Mouse (Mus musculus) liver, embryonic 14.5 days (tissue): ENCODE measurements around the gene Apoc2.

Source experiments
- CTCF ChIP-seq: IDR thresholded peaks from 2 replicates; pipeline ENCODE4 v1.5.1; 2016; ENCODE audit warnings: antibody characterized with exemption, low read depth, control low read depth
- EP300 ChIP-seq: IDR thresholded peaks from 2 replicates; pipeline ENCODE4 v1.6.1; 2016; ENCODE audit warnings: antibody characterized with exemption, low read depth

DNA sequence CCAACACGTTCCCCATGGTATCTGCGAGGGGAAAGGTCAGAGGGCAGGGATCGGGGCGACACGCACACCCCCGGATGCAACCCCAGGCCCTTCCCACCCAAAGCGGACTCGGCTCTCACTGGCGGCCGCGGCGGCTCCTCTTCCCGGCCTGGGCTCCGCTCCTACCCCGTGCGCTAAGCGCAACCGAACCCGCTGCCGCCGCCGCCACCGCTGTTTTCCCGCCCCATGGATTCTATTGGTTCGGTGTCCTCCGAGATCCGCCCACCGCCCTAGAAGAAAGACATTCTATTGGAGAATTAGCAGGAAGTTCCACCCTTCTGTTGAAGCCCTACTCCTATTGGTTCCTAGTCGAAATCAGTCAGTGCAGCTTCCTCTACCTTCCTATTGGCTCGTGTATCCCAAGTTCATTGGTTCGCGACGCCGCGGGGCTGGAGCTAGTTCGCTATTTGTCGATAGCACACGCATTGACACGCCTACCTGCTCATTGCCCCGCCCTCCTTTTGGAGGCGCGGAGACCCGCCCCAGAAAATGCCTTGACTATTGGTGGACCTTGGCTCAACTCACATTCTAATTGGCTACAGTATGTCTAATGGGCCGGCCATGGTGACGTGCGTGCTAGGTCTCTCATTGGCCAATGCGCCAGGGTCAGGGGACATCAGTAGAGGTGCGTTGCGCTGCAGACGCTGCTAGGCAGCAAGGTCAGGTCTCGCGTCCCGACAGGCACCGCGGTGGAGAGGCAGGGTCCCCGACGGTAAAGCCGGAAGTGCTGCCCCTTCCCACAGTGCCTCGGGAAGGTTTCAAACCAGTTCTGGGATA, 37.7 kb upstream of the Apoc2 start, which contains the start of gene Tomm40:
- TF ChIP-seq CTCF (no peak), EP300 (no peak; the same call in 1 of the 2 replicates)
